Mouse (Mus musculus): ENCODE measurements around the gene Cttnbp2.

Cttnbp2 gene

DNA sequence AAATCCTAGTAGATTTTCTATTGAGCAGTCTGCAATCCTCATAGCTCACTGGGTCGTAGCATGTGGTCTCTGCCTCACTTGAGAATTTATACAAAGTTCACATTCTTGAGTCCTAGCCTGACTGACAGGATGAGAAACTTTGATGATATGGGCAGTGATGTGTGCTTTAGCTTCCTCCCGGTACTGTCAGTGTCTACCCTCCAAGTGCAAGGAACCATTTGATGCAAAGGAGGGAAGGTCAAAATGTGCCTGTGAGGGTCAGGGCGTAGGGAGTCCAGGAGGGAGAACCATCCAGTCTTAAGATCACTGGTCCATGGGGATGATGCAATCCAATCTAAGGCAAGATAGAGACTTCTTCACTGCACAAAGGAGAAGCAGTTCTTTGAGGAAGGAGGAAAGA, 179.2 kb downstream of the Cttnbp2 start:
- DNase-seq (ENCODE audit: extremely low read depth, insufficient read length, low spot score), result no peak

- no peak for DNase-seq (ENCODE audit: extremely low read depth, insufficient read length, low spot score)
These were observed 191.7 kb downstream of the Cttnbp2 start for GRCm38 (mm10) chr6:18322950-18323349.
